Mouse (Mus musculus) hindlimb bud, embryonic 11.5 days (tissue): ENCODE data around the gene Cgnl1.

Experiments used
- DNase-seq: peaks from one replicate; pipeline ENCODE4 v3.0.0-alpha.2; 2012; ENCODE audit warnings: low read depth, low spot score; ENCODE audit errors: extremely low spot score

Cgnl1 gene

GRCm38 (mm10) chr9:71770991-71771767, at the start of gene Cgnl1:
Gene Cgnl1, minus strand, starts transcription at chr9:71771602.
- DNase-seq: no peak

GRCm38 (mm10) chr9:71818453-71818852, 47.1 kb upstream of the Cgnl1 start:
- no peak for DNase-seq

- DNase-seq: no peak
These were observed 44.7 kb upstream of the Cgnl1 start for GRCm38 (mm10) chr9:71816121-71816520.

GRCm38 (mm10) chr9:71813565-71813964, 42.2 kb upstream of the Cgnl1 start:
- no peak for DNase-seq

- DNase-seq: no peak
These were observed 41.5 kb upstream of the Cgnl1 start for GRCm38 (mm10) chr9:71812914-71813313.

GRCm38 (mm10) chr9:71812402-71812801, 41.0 kb upstream of the Cgnl1 start:
- no peak for DNase-seq

- DNase-seq: no peak
These were observed 40.0 kb upstream of the Cgnl1 start for GRCm38 (mm10) chr9:71811404-71811803.

- DNase-seq: no peak
These were observed 39.3 kb upstream of the Cgnl1 start for GRCm38 (mm10) chr9:71810723-71811122.

GRCm38 (mm10) chr9:71808640-71809254, 37.3 kb upstream of the Cgnl1 start:
- DNase-seq: no peak

- DNase-seq: no peak
These were observed 36.4 kb upstream of the Cgnl1 start for GRCm38 (mm10) chr9:71807801-71808200.

- peak; percentile 63 for DNase-seq
These were observed 35.0 kb upstream of the Cgnl1 start for GRCm38 (mm10) chr9:71806422-71806805.

- DNase-seq: no peak
These were observed 34.4 kb upstream of the Cgnl1 start for GRCm38 (mm10) chr9:71805646-71806421.

GRCm38 (mm10) chr9:71804116-71804515, 32.7 kb upstream of the Cgnl1 start:
- DNase-seq: no peak

GRCm38 (mm10) chr9:71803281-71803680, 31.9 kb upstream of the Cgnl1 start:
- no peak for DNase-seq

GRCm38 (mm10) chr9:71799598-71799997, 28.2 kb upstream of the Cgnl1 start:
- no peak for DNase-seq

GRCm38 (mm10) chr9:71798176-71798575, 26.8 kb upstream of the Cgnl1 start:
- DNase-seq: no peak

- no peak for DNase-seq
These were observed 6.0 kb upstream of the Cgnl1 start for GRCm38 (mm10) chr9:71777404-71777803.

- DNase-seq: no peak
These were observed 4.9 kb upstream of the Cgnl1 start for GRCm38 (mm10) chr9:71776337-71776736.

- DNase-seq: no peak
These were observed 2.2 kb upstream of the Cgnl1 start for GRCm38 (mm10) chr9:71773563-71773962.

- no peak for DNase-seq
These were observed 936 bp upstream of the Cgnl1 start for GRCm38 (mm10) chr9:71772338-71772737.

GRCm38 (mm10) chr9:71770484-71770883, 918 bp downstream of the Cgnl1 start:
- no peak for DNase-seq

GRCm38 (mm10) chr9:71769701-71770100, 1.7 kb downstream of the Cgnl1 start:
- no peak for DNase-seq
